Mouse (Mus musculus): ENCODE measurements at regions not wholly inside any gene's neighbourhood (a gene's known extent, or its start where the extent isn't known, plus 50 kb on each side); places are given as distances from the start of the nearest gene placed in this dataset.

DNA sequence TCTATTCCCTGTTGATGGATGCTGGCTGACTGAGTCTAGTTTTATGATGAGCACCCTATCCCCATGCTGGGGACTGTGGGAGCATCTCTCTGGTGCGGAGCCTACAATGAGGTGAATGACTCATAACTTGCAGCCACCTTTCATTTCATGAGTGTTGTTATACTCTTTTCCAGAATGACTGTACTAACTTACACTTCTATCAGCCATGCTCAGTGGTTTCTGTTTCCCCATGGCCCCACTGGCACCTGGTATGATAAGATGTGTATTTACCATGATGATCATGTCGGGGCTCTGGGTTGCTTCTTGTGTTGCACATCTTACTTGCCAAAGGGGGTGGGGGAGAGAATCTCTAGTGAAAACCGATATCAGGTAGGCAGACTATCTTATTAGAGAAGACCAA lies 1317.2 kb upstream of the A1bg start:
- DNase-seq (ENCODE audit: extremely low spot score in 1 of 2, low spot score in 1 of 2), result no peak

DNA sequence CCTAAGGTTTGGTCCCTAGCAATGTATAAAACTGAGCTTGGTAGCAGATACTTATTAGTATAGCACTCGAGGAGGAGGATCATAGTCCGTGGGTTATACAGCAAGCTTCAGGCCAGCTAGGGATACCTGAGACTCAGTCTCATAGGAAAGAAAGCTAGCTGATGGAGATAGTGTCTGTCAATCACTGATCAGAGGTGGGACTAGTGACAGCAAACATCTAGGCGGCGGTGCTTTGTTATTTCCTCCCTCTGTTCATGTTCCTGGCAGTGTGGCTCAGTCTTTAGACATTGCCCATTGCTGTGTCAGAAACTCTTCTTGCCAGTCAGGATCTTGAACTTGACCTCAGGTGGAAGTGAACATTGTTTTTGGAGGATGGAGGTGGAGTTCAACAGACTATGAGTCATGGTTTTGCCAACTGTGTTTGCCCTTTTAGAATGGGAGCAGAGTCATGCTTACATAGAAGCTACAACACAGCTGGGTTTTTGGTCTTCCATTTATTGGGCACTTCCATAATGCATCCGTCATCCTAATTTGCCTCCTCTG lies 1315.8 kb upstream of the A1bg start:
- DNase-seq (ENCODE audit: extremely low spot score in 1 of 2, low spot score in 1 of 2), result no peak

DNA sequence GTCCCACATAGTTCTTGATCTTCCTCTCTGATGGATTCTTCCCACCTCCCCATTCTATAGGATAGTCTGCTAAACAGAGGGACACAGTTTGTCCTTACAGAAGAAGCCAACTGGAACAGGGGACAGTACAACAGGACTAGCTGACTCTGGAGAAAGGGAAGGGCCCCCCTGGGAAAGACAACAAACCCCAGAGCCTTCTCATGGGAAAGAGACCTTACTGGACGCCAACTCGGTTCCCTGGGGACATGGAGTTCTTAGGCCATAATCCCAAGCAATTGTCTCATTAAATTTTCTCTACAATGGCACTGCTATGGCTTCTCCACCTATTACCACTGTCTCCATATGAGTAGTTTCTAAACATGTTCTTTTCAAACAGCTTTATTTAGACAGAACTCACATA lies 1313.2 kb upstream of the A1bg start:
- DNase-seq (ENCODE audit: extremely low spot score in 1 of 2, low spot score in 1 of 2), result no peak

DNA sequence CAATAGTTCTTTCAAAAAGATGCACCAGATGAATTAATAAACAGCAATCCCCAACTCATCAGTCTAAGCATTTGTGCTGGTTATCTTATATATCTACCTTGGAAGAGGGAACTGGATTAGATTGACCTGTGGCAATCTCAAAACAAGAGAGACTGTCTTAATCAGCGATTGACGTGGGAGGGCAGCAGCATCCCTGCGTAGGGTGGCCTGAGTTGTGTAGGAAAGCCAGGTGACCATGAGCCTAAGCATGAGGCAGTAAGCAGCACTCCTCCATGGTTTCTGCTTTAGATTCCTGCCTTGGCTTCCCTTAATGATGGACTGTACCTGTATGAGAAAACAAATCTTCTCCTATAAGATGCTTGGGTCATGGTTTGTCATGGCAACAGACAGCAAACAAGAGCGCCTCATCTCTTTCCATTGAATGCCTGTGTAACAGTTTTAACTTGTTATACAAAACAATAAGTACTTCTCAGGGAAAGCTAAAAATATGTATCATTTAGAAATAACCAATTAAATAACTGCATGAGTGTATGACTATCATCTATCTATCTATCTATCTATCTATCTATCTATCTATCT lies 1311.5 kb upstream of the A1bg start:
- DNase-seq (ENCODE audit: extremely low spot score in 1 of 2, low spot score in 1 of 2), result no peak

DNA sequence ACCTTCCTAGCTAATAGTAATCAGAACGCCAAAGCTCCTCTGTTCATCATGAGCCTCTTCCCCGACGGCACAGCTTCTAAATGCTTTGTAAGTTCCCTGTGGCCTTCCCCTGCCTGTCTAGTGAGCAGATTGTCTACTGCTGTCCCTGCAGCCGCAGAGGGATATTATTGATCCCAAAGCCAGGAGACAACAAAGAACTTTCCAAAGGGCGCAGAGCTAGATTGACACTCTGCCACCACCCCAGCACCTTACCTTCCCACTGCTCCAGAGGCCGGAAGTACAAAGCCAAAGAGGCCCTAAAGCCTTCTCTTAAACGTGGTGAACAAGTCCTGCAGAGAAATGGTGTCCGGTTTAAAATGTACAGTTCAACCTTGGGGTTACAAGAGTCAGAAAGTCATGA lies 1310.3 kb upstream of the A1bg start:
- DNase-seq (ENCODE audit: extremely low spot score in 1 of 2, low spot score in 1 of 2), result no peak

DNA sequence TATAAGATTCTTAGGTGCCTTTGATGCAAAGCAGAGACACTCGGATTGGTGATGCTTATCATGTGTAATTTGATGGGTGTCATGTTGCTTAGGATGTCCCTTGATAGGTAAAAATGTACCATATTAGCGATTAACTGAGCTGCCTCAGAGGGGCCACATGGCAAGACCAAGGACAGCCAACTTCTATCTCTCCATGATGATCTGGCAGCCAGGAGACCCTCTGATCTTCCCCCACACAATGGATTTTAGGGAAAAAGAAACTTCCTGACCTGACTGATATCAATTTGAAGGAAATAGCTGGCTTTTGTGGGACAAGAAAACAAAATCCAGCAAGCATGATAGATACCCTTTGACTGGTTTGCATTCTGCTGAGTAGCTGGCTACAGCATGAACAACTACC lies 1308.9 kb upstream of the A1bg start:
- DNase-seq (ENCODE audit: extremely low spot score in 1 of 2, low spot score in 1 of 2), result no peak

DNA sequence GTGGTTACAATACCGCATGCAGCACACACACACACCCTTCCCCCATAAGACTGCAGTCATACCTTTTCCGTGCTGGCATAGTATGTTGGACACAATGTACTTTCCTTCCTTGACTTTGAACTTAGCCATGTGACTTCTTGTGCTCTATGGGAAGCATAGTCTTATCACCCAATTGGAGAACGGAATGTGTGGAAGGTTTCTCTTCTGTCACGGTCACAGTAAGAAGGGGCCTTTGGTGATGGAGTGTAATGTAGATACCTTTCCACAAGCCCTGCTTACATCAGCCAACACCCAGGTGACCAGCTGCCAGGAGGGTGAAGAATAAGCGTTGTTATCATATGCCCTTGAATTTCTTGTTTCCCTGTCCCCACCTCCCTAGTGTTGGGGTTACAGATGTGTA lies 1308.0 kb upstream of the A1bg start:
- no peak for DNase-seq (ENCODE audit: extremely low spot score in 1 of 2, low spot score in 1 of 2)

DNA sequence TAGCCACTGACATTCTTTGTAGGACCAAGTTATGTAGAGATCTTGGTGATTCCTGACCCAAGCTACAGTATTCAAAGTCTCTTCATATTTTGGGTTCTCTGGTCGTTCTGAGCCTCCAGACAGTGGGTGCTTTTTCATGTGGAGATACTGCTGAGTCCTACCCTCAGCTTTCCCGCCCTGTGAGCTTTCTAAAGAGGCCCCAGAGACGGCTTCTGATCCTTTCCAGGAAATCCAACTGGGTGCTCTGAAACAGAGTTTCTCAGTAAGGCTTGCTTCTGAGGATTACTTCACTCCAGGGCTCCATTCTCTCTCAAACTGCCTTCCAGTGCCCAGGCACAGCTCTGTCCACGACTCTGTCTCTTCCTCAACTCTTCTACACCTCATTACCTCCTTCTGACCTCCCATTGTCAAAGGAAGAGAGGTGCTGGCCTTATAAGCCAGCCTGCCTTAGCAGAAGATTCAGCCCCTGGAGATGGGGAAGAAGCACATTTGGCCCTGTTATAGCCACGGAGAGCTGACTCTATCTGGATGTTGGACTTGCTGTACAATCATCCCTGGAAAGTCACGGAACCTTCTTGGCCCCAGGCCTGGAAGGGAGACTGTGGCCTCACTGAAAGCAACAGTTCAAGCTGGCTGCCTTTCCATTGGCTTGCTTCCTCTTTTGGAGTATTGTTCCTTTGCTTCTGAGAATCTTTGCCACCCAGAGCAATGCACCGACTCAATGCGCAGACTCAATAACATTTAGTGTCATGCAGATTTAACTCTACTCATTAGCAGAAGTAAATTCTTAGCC lies 1306.9 kb upstream of the A1bg start:
- DNase-seq (ENCODE audit: extremely low spot score in 1 of 2, low spot score in 1 of 2), result no peak

DNA sequence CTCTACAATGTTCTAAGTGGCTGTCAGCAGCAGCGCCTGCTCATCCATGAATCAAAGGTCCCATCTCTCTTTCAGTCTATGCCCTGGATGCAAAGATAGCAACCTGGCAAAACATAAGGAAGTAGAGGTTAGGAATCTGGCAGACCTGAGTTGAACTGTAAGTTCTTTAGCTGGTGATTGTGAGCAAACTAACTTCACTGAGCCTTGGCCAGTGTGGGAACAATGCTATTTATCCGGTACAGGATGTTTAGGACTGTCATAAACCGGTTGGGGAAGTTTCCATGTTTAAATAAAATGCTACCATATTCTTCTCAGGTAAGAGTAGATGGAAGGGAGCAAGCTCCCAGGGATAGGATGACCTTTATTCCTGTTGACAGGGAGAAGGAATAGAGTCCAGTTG lies 1306.2 kb upstream of the A1bg start:
- no peak for DNase-seq (ENCODE audit: extremely low spot score in 1 of 2, low spot score in 1 of 2)

DNA sequence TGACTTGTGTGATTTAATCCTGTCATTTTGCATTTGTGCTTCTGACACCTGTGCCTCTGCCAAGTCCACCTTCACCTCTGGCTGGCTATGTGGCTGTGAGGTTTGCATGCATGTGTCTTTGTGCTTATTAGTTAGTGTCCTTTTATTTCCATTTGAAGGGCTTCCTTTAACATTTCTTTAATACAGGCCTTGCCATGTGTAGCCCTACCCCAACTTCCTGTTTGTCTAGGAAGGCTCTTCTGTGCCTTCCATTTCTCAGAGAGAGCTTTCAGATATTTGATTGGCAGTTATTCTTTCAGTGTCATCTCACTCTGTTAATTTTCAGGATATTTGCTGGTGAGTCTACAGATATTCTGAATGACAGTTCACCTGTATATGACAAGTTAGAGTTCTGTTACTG lies 1302.0 kb upstream of the A1bg start:
- DNase-seq (ENCODE audit: extremely low spot score in 1 of 2, low spot score in 1 of 2), result no peak

DNA sequence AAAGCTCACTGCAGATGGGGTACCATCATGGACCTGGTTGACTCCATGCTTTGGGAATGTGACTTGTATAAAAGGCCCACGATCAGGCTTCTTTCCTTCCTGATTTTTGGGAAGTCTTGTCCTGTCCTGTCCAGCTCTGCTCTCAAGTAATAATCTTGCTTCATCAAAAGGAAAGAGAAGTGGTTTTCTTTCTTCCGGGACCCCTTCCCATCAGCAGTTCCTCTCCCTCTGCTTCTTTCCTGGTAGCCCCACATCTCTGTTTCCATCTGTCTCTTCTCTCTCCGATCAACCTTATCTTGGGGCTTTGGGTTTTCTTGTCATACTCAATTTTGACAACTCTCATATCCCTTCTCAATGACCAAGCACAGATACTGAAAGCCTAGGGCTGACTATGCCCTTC lies 1301.4 kb upstream of the A1bg start:
- no peak for DNase-seq (ENCODE audit: extremely low spot score in 1 of 2, low spot score in 1 of 2)

DNA sequence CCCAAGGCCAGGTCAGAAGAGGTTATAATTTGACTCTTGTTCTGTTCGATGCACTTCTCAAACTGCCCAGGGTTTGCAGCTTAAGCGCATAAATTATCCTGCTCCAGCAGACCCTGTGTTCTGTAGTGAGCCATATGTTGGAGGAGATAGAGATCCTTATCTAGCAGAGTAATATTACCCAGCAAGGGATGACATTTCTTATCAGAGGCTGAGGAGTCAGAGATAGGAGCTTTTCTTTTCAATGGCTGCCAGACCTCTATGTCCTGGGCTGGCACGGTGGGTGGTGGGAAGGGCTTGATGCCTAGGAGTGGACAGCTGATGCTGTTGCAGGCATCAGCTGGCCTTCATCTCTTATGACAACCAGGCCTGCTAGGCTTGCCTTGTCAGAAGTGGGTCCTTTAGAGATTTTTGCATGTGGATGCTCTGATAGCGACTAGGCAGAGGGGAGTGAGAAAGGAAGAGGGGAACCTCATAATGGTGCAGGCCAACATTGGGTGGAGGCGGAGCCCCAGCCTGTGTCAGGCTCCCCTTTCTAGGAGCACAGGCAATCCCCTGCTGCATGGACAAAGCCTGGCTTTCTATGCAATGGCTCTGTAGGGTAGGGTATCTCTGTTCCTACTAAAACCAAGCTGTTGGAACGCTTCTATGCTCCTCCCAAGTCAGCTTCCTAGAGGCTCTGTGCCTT lies 1300.5 kb upstream of the A1bg start:
- DNase-seq (ENCODE audit: extremely low spot score in 1 of 2, low spot score in 1 of 2), result no peak

DNA sequence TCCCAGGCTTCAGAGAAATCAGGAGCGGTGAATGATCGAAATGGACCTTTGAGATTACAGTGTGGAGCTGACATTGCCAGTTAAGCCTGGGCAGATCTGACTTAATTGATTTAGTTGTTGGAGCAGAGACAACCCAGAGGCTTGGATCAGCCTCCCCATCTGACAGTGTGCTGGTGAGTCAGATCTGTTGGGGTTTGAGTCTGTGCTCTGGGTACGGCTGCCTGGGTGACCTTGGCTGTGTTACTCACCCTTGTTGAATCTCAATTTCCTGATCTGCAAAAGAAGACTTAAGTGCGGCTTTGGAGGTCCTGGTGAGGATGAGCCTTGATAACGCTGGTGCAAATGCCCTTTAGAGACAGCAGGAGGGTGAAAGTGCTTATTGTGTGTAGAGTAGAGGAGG lies 1299.9 kb upstream of the A1bg start:
- DNase-seq (ENCODE audit: extremely low spot score in 1 of 2, low spot score in 1 of 2), result no peak

DNA sequence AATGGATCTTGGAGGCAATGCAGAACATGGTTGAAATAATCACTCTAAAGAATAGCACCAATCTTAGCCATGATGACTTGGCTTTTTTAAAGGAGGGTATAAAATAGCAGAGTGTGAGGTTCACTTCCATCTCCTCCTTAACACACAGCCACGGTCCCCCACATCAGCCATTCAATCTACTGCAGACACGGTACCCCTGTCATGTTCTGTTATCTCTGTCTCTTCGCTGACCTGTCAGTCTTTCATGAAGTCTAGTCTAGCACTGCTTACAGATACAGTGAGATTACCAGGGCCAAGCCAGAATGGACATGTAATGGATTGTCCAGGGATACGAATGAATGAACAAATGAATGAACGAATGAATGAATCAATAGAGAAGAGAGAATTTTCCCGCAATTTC lies 1299.4 kb upstream of the A1bg start:
- DNase-seq (ENCODE audit: extremely low spot score in 1 of 2, low spot score in 1 of 2), result no peak

DNA sequence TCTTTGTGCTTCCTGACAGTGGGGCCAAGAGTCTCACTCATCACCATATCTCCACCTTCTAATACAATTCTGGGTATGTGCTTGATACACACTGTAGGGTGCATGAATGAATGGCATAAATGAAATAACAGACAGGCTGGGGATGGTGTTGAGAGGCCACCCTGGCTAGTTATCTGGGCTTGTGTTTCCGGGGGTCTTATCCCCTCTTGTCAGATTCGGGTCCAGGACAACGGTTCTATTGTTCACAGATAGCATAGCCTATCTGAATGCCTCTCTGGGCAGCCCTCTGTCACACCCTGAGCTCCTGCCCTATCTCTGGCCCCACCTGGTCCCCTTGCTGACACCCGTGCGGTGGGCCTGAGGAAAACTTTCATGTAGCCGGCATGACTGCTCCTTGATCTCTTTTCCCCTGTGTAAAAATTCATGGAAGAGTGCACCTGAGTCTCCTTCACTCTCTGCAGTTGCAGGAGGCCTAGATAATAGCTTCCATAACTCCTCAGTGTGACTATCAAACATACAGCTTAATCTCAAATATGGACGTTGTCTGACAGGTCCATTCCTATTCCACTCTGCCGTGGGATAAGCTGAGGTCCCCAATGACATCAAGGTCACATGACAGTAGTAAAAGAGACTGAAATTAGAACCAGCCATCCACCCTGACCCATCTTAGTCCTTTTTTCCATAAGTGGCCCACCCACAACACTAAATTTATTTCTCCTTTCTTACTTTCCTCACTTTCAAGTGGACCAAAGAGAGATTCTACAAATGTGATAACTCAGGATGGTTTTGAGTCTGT lies 1298.4 kb upstream of the A1bg start:
- DNase-seq (ENCODE audit: extremely low spot score in 1 of 2, low spot score in 1 of 2), result no peak

DNA sequence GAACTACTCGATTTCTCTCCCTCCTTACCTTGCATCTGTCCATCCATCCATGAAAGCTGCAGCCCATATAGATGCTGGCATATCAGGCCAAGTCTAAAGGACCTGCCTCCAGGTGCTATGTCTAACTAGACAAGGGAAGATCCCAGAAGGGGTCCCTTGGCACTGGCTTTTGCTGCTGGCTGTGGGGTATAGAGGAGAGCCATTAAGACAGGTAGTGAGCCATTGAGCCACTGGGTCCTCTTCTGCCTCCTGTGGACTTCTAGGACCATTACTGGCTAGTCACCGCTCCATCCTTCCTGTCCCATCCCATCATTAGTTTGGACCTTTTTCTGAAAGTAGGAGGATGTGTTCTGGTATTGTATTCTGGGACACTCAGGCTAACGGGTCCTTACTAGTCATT lies 1297.8 kb upstream of the A1bg start:
- no peak for DNase-seq (ENCODE audit: extremely low spot score in 1 of 2, low spot score in 1 of 2)

DNA sequence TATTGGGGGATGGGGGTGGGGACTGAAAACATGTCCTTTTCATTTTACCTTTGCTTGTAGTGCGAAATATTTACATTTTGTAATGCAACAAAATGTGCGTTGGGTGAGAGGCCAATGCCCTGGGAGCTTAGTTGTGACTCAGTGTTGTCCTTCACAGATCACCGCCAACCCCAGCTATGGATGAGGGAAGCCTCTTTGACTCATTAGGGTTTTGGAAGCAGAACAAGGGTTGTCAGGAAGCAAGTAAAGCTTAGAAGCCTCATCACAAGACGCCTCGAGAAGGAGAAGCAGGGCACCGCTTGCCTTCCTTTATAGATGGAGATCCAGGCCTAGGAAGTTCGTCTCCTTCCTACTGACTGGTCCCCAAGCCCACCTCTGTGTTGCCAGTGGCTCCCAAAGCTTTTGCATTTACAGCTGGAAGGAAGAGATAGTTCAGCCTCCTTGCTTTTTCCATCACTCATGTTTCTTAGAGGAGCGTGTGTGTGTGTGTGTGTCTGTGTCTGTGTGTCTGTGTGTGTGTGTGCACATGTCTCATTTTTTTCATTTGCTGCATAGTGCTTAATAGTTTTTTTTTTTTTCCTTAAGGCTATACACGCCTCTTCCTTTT lies 1297.2 kb upstream of the A1bg start:
- no peak for DNase-seq (ENCODE audit: extremely low spot score in 1 of 2, low spot score in 1 of 2)

DNA sequence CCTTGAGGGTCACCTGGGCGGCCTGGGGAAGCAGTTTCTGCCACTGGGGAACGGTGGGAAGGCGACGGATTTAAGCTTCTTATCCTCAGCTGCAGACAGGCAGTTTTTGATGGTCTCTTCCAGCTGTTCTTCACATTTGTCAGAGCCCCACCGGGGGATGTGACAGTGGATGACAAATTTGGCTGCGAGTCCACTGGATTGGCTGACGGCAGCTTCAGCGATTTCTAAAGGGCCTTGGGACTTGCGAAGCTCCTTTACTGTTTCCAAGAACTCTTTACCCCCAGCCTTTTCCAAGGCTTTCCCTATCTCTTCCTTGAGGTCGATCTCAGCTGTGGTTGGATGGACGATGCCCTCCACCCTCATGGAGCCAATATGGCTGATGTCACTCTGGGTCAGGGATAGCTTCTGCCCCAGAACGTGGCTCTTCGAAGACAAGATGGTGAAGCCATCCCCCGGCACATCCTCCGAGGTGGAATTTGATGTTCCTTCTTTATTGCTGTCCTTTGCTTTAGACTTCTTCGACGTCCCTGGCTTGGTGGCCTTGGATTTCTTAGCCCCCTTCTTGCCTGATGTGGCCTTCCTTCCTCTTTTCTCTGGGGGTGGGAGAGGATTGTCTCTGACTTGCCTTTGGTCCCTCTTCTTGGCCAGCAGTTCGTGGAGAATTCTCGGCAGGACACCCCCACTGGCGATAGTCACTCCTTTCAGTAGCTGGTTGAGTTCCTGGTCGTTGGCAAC lies 1295.7 kb upstream of the A1bg start:
- DNase-seq (ENCODE audit: extremely low spot score in 1 of 2, low spot score in 1 of 2), result no peak

DNA sequence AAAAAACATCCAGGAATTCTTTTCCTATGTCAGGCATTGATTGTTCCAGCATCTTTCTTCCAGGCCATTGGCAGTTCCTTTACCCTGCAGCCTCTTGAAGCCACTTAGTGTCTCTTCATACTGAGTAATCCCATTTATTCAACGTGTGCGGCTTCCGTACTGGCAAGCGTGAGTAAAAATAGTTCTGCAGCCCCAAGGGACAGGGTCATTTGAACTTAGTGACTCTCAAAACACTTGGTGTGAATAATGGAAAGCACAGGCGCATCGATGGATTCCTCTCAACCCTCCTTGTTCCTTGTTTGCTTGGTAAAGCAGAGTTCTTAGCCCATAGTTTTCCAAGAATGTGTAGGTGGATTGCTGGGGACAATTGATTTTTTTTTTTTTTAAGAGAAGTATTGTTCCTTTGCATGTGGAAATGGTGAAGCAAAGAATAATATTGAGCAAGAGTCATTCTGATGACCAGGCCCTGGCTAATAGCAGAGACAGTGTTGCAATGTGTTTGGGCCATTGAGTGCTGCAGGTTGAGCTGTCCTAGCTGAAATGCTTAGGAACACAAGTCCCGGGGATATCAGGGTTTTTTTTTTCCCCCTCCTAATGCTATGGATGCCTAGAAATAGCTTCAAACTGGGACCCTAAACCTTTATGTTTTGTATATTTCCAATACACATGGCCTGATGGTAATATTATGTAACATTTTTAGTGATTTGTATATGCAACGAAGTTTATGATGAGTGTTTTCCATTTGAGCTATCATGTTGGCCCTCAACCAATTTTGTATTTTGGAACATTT lies 1294.1 kb upstream of the A1bg start:
- DNase-seq (ENCODE audit: extremely low spot score in 1 of 2, low spot score in 1 of 2), result no peak
